Mouse (Mus musculus) frontal cortex, adult 2 months (tissue): ENCODE measurements around the gene Rpn1. TPM values are rescaled to one million over a fixed set of nuclear protein-coding genes. Genes with fewer than 3 reads are reported as not detected.

Experiments used
- DNase-seq, 2 experiments: peaks; one replicate each; pipeline ENCODE4 v3.0.0; 2022; ENCODE audit warnings: low spot score in 1 of 2; ENCODE audit errors: extremely low spot score in 1 of 2
- polyA plus RNA-seq: library from polyadenylated mRNA; depleted of rRNA; stranded (reverse); fragments of >200 nt; gene quantifications from 2 replicates; pipeline ENCODE4 v1.2.3, GENCODE M21; 2012

Gene Rpn1
- polyA plus RNA-seq, 1 experiment = 138 TPM

GRCm38 (mm10) chr6:88064072-88064642 lies 20.1 kb upstream of the Rpn1 start:
- DNase-seq = no peak

DNA sequence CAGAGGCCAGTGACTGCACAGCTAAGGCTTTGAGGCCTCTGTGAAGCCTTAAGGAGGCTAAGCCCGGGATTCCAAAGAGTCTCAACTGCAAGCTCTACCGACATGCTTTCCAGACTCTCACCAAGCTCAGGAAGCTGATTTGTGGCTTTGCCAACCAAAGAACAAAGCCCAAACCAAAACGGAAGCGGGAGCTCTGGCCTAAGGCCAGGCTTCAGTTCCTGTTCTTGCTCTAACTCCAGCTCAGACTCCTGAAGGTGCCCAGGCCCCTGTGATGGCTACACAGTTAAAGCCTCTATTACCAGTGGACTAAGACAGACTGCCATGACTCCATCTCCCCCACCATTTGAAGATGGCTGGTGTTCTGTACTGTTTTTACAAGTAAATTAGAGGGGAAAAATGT lies 19.2 kb upstream of the Rpn1 start:
- DNase-seq = no peak

DNA sequence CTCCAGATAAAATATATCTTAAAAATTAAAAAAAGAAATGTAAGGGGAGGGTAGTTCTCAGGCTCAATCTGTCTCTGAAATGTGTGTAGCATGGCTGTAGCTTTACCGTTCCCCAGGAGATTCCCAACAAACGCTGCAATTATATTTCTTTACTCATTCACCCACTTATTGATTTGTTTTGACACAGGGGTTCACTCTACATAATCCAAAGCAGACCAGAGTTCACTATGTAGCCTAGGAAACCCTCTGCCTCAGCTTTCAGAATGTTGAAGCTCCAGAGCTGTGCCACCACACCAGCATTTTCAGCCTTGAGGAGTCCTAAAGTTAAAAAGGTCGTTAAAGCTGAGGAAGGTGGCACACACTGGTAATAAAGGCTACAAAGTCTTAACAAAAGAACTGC lies 18.3 kb upstream of the Rpn1 start:
- DNase-seq = no peak

DNA sequence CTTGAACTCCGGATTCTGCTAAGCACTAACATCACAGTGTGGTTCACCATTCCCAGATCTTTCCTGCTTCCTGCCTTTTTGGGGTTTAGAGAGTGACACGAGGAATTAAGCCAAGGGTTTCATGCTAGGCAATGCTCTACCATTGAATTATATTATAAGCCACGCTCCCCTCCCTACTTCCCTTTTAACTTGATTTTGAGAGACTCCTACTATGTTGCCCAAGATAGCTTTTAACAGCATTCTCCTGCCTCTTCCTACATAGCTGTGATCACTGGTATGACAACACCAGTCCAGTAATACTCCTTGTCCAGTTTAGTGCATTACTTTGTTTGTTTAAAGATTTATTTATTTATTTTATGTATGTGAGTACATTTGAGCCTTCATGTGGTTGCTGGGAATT lies 16.6 kb upstream of the Rpn1 start:
- DNase-seq = no peak

DNA sequence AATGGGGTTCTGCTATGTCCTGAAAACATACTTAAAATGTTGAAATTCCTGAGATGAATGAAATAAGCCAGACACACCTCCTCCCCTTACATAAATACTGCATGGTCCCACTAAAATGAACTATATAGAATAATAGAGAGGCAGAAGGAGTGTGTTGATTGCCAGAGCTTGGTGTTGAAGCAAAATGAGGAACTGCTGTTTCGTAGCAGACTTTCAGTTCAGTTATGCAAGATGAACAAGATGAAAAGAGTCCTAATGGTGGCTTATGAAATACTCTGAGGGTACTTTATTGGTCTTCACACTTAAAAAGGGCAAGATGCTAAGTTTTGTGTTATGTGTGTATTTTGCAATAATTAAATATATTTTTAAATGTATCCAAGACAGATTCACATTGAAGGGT lies 15.5 kb upstream of the Rpn1 start:
- DNase-seq = no peak

DNA sequence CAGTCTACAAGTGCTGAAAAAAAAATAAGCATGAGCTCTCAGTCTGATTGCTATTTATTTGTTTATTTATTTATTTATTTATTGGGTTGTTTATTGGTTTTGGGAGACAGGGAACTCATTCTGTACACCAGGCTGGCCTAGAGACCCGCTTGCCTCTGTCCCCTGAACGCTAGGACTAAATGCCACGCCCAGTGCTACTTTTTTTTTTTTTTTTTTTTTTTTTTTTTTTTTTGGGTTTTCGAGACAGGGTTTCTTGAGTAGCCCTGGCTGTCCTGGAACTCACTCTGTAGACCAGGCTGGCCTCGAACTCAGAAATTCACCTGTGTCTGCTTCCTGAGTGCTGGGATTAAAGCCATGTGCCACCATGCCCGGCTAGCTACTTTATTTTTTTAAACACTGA lies 13.8 kb upstream of the Rpn1 start:
- DNase-seq = no peak

DNA sequence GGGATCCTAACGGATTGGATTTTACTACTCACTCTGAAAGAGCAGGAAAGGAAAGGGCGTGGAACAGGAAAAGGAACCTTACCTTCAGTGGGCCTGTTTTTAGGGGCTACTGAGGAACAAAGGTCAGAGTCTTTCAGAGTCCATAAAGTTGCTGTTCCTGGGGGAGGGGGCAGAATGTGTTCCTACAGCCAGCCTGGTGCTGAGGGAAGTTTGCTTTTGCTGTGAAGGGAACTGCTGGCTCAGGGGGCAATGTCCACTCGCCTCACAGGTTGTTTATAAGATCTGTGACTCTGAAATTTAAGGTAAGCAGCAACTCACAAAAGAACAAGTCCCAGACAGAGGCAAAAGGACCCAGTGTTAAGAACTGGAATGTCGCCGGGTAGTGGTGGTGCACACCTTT lies 13.1 kb upstream of the Rpn1 start:
- no peak for DNase-seq

- peak; percentile 93 to 97 for DNase-seq
Measured at GRCm38 (mm10) chr6:88074752-88075554, 9.3 kb upstream of the Rpn1 start.

DNA sequence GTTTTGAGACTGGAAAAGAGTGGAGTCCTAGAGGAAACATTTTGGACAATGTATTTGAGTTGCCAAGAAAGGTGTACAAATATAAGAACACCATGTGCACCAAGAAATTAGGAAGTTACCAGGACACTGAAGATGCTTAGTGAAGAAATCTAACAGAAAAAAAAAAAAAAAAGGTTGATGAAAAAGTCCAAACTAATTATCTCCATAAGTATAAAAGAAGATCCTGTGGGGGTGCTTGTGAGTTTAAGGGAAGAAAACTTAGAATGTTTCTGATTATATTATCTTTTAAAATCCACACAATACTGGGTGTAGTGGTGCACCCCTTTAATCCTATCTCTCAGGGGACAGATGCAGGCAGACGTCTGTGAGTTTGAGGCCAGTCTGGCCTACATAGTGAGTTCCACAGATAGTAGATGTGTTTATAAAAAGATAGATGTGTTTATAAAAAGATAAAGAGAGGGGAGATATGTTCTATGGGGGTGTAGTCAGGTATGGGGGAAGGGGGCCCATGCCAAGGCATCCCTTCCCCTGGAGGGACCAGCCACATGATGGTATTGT lies 8.2 kb upstream of the Rpn1 start:
- no peak for DNase-seq

DNA sequence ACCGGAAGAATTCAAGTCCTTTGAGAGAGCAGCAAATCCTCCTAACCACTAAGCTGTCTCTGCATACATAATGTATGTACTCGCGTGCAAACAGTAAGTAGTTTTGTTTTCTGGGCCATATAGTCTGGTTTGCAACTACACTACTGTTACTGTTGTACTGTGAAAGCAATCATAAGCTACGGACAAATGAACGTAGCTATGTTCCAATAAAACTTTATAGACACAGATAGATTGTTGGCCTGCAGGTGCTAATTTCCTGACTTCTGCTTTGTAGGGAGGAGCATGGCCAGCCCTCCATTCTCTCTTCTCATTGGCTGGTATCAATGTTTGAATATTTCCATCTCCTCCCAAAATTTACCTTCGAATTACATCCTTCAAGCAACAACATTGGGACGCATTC lies 1.2 kb upstream of the Rpn1 start:
- DNase-seq = no peak

DNA sequence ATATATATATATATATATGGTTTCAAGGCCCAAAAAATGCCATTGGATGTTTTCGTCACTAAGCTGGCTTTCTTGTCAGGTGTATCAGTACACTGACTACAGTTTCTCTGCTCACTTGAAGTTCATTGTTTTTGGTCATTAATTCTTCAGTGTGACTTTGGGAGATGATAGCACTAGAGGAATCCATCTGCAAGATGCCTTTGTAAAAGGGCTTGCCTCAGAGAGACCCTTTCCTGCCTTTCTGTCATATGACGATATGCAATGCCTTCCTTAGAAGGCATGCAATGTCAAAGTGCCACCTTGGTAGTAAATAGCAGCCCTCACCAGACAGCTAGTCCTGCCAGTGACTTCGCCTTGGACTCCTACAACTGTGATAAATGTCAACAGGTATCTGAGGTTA lies 610 bp upstream of the Rpn1 start:
- no peak for DNase-seq

DNA sequence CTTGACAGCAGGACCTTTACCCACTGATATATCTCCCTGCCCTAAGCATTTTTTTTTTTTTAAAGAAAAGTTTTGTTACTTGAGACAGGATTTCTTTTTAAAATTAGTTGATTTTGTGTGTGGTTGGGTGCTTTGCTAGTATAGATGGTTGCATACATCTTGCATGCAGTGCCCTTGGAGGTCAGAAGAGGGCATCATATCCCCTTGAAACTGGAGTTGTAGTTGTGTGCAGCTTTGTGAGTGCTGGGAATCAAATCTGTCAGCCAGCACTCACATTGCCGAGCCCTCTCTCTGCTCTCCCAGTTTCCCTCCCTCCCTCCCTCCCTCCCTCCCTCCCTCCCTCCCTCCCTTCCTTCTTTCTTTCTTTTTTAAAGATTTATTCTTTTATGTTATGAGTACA lies 4.7 kb downstream of the Rpn1 start:
- no peak for DNase-seq

- DNase-seq = no peak
Measured at GRCm38 (mm10) chr6:88095377-88095776, 11.1 kb downstream of the Rpn1 start.

- peak; percentile 27 to 44 for DNase-seq
Measured at GRCm38 (mm10) chr6:88102096-88102495, 17.8 kb downstream of the Rpn1 start.

DNA sequence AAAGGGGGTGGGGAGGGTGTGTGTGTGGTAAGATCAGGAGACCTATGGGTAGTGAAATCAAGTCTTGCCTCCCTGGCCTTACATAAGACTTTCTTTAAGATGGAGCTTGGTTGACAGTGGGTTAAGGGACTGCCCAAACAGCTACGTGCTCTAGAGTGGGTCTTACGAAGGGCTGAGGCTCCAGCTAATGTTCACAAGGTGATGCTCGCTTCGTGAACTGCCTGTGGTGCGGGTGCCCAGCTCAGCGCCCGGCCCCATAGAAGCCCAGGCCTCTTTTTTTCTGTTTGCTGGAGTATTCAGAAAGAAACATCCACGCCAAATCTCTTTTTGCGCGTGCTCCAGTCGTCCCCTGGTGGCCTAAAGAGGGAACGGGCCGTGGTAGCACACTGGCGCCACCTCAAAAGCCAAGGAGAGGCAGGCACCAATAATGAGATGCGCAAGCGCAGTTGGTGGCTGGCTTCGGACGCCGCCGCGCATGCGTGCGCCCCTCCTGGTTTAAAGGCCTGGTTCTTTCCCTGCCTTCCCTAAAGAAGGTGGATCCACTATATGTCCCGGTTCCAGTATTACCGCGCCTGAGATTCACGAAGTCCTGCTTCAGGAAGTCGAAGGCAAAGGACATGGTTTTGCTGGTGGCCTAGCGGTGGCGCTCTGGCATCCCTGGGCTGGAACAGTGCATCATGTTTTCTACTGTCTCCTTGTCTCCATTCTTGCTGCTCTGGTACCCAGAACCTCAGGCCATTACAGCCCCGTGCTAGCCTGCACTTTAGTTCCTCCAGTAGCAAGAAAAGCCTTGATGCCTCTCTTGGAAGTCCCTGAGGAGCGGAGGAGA lies 21.7 kb downstream of the Rpn1 start:
- DNase-seq = peak; percentile 94 to 98

- no peak for DNase-seq
Measured at GRCm38 (mm10) chr6:88106612-88107123, 22.4 kb downstream of the Rpn1 start.

- no peak for DNase-seq
Measured at GRCm38 (mm10) chr6:88107661-88108535, 23.6 kb downstream of the Rpn1 start.

DNA sequence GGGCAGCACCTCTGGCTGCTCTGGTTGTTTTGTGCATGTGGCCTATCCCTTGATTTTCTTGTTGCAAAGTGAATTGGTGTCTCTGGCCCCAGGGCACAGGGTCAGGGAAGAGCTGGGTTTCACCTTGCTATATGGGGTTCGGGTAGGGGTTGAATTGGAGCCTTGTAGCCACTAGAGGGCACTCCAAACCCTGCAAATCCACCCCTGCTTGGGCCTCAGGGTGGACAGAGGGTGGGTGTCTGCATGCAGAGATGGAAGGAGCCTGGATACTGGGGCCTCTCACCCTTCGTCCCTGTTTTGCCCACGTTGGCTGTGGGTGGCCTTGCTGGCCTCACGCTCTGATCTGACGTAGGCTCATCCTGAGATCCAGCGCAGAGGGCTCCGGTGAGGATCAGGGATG lies 28.9 kb downstream of the Rpn1 start:
- DNase-seq = peak in 1 of 2 experiments; percentile 79

- no peak for DNase-seq
Measured at GRCm38 (mm10) chr6:88114414-88114813, 30.1 kb downstream of the Rpn1 start.
